Mouse (Mus musculus): ENCODE data around the gene Ccdc62. TPM values are rescaled to one million over a fixed set of nuclear protein-coding genes. Genes with fewer than 3 reads are reported as not detected.

The Ccdc62 gene
- total RNA-seq, 4 experiments from 2014 or later: 2.0 to 6.9 (median 5.4) TPM

DNA sequence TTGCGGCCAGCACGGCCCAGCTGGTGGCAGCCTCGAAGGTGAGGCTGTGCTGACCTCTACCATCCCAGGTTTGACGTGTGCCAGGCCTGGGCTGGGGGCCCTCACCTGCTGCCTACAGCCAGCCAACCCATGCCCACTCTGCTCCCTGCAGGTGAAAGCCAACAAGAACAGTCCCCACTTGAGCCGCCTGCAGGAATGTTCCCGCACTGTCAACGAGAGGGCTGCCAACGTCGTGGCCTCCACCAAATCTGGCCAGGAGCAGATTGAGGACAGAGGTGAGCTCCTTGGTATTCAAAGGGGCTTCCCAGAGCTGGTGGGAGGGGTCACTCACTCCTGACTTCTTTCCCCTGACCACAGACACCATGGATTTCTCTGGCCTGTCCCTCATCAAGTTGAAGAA, 70.8 kb downstream of the Ccdc62 start:
- DNase-seq (ENCODE audit: low spot score in 2 of 2): no peak

DNA sequence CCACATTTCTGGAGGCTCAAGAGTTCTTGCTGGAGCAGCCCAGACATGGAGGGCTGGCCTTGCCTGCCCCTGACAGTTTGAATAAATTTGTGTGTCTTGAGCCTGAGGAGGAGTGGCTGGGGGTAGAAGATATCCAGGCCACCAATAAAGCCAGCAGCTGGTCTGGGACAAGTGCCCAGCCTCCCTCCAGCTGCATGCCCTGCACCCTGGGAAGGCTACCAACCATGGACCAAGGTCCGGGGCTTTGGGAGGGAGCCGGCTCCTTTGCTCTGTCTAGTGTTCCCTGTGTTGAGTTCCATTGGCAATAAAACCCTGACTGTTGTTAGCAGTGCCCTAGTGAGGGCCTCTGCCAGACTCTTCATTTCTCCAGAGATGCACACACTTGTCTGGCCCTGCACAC, 72.4 kb downstream of the Ccdc62 start:
- peak in 1 of 2 experiments; percentile 70 for DNase-seq (ENCODE audit: low spot score in 2 of 2)

DNA sequence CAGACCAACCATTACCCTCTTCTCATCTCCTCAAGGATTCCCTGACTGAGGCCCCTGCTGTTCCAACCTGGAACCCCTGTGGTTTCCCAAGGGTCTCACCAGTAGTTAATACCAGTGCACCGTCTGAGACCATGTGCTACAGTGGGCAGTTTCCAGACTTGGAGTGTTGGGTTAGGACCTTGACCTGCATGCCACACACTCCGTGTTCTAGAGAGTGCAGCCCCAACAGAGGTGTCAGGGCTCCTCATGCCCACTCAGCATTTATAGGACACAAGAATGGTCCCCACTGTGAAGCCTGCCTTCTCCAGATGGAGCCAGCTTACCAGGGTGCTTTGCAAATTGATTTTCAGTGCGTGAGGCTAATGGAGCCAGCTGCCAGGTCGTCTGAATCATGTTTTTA, 72.9 kb downstream of the Ccdc62 start:
- DNase-seq (ENCODE audit: low spot score in 2 of 2): no peak

DNA sequence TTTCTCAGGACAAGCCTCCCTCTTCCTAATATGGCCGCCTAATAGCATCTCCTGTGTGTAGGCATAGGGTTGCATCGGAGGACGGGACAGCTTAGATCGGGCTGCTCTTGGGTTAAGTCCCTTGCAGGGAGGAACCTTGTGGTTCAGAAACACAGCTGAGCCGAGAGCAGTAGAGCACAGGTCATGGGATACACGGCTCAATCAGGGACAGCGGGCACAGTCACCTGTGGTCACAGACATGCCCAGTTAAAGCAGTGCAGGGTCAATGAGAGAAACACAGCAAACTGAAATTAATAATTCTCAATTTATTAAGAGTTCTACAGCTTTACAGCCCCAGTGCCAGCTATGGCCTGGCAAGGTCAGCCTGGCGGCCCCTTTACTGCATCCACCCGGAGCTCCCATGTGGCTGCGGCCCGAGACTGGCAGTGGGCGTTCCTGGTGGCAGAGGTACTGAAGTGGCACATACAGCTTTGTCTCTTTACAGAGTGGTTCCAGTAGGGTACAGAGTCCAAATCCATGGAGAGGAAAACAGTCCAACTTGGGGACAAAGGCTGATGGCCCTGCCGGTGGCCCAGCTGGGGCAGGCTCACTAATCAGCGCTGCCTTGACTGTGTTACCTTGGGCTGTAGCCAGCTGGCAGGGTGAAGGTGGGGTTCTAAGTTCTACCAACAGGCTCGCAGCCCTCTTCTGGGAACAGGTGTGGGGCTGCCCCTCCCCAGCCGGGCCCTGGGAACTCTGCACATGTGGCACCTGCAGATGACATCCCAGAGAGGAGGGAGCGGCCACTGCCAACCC, 74.1 kb downstream of the Ccdc62 start:
- no peak for DNase-seq (ENCODE audit: low spot score in 2 of 2)

DNA sequence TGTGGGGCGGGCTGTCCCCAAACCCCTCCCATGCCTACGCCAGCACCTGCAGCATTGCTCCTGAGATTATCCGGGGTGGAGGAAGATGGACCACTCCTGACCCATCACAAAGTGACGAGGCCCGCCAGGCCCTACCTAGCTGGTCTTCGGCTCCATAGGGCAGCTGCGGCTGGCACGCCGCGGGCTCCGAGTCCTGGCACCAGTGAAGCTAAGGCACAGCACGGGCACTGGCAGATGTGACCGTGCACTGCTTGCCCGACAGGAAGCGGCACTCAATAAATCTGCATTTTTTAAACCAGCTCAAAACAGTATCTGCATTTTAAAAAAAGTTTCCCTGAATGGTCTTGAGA, 74.6 kb downstream of the Ccdc62 start:
- DNase-seq (ENCODE audit: low spot score in 2 of 2): no peak

DNA sequence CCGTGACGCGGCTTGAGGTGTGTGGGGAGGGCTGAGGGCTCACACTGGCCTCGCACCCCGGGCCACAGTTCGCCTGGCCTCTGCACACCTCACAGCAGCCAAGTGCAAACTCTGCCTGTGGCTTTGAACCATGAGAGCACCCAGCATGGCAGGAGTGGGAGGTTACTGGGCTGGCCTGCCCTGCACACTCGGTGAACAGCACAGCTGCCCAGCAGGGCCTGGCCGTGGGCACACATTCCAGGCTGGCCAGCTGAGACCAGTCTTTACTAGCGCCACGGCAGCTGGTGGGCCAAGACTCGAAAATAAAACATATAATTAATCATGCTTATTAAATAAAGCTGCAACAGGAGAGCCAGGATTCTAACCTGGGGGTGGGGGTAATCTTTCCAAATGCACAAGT, 75.1 kb downstream of the Ccdc62 start:
- DNase-seq (ENCODE audit: low spot score in 2 of 2): no peak

DNA sequence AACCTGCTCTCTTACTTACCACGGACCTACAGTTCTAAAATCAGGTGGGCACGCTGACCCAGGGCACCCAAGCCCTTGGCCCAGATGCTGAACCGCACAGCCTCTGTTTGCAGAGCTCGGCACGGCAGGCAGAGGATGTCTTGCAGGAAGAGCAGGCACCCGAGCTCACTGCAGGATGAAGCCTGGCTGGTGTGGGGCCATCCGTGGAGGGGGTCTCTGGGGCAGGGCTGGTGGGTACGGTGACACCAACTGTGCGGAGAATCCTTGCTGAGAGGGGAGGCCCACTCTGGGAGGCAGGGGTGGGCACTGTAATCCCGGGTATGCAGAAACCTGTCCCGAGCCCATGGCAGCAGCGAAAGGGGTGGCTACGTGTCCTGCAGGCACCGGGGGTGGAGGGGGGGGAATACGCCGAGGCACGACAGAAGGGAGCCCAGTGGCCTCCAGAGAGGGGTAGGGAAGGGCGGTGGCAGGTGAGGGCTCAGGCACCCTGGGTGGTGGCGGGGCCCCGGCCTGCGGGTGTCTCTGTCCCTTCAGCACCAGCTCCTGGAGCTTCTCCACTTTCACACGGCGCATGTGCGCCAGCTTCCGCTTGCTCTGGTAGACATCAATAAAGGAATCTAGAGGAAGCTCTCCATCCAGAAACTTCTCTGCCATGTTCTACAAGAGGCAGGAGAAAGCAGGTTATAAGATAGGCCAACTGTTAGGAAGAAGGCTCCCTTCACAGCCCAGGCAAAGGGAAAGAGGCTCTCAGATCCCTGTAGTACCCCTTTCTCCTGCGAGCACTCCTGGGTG, 75.8 kb downstream of the Ccdc62 start:
- no peak for DNase-seq (ENCODE audit: low spot score in 2 of 2)

DNA sequence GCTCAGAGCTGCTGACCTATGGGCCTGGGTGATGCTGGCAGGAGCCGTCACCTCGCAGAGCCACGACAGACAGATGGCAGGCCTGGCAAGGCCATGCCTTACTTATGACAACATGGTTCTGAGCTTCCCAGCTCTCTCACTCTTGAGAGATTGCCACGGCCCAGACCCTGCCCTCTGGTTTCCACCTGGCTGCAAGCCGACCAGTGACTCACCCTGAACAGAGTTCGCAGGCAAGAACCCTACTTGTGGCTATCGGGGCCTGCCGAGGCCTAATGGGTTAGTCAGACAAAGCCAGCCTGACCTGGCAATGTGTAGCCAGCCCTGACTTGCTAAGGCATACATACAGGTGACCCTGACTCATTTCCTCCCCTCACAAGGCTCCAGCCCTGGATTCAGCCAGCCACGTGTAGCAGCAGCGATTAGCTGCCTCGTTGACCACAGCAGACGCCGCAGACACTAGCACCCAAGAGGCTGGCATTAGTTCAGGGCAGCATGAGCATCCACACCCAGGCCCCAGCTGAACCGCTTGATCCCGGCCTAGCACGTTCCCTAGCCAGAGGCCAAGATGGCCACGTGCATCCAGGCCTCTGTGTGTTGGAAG, 76.5 kb downstream of the Ccdc62 start:
- DNase-seq (ENCODE audit: low spot score in 2 of 2): no peak

DNA sequence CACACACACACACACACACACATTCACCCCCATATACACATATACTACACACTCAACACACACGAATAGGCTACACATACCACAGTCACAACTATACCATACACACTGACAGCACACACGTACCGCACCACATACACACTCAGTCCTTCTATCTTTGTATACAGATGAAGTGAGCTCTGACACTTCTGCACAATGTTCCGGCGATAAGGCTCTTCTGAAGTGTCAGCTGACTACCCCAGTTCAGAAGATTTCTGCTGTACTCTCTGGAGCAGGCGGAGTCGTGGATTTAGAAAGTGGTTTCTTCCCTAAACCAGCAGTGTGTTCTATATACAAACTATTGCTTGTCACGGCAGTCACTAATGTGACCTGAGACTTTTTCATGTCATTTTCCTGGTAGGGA, 79.6 kb downstream of the Ccdc62 start:
- DNase-seq (ENCODE audit: low spot score in 2 of 2): no peak

DNA sequence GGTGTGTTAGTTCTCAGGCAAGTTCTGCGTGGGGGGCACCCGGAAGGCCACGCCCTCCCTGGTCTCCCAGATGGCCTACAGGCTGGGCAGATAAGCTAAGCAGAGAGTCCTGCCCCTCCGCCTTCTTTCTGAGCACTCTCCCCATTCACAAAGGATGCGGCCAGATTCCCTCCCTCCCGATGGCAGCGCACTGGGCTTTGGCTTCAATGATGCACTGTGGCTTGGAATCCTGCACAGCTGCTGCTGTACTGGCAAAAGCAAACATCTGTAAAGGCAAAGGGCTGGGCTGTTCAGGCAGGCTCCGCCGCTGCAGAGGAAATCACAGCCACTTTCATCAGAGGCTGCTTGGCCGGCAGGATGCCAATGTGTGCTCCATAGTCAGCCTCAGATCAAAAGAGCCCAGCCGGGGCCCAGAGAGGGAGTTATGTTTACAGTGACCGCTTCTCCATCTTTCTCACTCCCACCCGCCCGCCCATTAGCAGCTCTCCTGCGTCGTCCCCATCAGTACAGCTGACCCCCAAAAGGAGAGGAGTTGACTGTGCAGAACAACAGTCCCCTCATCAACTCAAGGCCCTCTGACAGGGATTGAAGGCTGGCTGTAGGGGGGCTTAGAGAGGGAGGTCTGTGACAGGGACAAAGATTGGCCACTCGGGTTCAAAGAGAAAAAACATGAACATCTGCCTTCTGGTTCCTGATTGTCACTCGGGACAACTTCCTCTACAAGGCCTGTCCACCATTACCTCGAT, 80.6 kb downstream of the Ccdc62 start:
- no peak for DNase-seq (ENCODE audit: low spot score in 2 of 2)

DNA sequence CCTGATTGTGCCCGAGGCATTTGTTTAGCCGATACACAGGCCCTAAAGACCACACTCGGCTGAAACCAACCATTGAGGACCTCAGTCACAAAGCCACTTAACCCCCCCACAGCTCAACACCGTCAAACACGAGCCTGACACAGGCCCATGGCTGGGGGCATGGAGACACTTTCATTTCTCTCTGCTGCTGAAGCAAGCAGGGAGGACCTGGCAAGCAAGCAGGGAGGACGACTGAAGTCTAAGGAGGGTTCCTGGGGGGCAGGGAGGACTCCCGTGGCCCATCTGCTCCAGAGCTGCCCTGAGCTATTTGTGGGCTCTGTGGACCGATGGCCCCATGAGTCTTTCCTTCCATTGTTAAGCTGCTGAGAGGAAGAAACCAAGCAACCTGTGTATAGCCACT, 81.4 kb downstream of the Ccdc62 start:
- DNase-seq (ENCODE audit: low spot score in 2 of 2): no peak

DNA sequence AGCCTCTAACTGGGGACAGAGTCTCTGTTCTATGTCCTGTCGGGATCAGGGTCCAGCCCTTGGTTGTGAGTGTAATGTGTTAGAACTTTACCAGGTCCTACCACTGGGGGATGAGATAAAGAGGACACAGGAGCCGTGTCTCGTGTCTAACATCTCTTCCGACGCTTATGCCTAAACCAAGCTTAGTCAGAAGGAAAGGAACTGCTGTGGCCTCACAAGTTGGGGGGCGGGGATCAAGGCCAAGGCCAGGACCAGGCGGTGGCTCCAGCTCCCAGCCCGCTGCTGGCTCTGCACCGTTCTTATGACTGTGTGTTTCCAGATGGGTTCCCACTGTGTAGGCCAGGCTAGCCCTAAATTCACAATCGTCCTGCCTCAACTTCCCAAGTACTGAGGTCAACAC, 82.4 kb downstream of the Ccdc62 start:
- DNase-seq (ENCODE audit: low spot score in 2 of 2): no peak

DNA sequence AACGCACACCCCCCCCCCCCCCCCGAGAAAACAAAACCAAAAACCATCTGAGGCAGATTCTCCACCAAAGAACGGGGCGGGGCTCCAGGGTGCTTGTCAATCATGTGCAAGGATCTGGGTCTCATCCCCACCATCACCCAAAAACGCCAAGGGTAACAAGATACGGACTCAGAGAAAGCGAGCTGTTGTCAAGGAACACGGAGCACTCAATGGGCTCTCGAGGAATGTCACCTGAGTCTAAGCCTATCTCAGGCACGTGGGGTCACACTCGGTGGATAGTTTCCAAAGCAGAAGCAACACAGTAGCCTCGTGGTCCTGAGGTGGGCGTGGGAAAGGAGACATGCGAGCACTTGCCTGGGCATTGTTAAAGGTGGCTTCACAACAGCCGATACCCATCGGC, 83.3 kb downstream of the Ccdc62 start:
- no peak for DNase-seq (ENCODE audit: low spot score in 2 of 2)

DNA sequence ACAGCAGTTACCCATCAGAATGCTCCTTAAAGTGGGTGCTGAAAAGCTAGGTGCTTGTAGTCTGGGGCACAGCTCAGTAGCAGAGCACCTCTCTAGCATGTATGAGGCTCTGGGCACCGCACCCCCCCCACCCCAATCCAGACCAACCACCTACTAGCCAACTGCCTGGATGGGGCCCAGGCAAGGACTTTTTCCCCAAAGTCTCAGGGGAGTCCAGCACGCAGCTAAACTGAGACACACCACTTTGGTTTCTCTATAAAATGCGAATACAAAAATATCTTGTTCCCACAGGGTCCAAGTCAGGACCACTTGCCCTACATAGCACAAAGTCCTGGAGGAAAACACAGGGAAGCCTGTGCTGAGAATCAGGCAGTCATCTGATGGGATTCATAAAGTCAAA, 83.7 kb downstream of the Ccdc62 start:
- DNase-seq (ENCODE audit: low spot score in 2 of 2): no peak

DNA sequence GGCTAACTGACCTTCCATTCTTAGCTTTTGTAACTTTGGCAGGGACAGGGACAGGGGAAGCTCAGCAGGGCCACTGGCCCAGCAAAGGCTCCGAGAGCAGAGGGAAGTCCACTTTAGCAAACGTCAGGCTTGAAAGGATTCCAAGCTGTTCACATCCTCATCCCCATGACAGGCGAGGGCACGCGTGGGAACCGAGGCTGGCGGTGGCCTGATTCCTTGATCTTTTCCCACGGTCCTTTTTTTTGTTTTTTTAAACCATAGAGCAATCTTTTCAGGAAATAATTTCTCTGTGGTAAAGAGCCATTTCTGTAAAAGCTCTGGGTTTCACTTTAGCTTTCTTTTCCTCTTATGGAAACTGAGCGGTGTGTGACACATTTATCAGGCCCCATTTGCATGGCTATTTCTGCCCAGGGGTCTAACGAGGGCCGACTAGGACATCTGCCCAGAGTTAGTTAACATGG, 84.3 kb downstream of the Ccdc62 start:
- DNase-seq (ENCODE audit: low spot score in 2 of 2): no peak

DNA sequence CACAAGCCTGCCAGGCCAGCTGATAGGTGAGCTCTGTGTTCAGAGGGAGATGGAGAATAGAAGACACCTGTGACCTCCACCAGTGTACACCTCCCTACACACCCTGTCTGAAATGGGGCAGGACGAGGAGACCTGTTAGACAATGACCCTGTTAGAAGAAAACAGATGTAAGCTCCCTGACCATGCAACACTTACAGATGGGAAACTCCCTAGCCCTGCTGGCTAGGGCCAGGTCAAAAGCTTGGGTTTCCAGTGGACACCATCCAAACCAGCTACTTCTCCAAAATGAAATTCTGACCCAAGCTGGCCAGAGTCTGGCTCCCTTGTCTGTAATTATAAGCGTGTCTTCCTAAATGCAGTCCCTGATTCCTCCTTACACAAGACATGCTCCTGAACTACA, 85.2 kb downstream of the Ccdc62 start:
- DNase-seq (ENCODE audit: low spot score in 2 of 2): no peak

DNA sequence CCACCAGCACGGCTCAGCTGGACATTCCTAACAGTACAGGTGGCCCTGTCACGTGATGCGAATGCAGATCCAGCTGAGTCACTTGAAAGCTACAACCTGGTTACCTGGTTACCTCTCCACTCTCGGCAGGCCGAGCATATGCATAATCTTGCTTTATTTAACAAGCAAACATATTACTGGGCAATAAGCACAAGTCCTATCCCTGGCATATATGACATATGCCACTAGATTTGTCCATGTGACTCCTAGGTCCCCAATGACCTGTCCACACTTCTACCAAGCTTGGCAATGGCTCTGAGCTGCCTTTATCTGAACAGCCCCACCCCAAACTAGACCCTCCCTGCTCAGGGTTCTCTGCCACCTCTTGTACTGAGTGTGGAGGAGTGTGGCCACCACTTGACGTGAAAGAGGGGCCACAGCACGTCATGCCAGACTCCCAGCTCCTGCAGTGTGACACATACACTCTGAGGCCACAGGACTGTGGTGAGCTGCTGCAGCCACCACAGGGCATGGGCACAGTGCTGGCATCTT, 85.9 kb downstream of the Ccdc62 start:
- DNase-seq (ENCODE audit: low spot score in 2 of 2): no peak

DNA sequence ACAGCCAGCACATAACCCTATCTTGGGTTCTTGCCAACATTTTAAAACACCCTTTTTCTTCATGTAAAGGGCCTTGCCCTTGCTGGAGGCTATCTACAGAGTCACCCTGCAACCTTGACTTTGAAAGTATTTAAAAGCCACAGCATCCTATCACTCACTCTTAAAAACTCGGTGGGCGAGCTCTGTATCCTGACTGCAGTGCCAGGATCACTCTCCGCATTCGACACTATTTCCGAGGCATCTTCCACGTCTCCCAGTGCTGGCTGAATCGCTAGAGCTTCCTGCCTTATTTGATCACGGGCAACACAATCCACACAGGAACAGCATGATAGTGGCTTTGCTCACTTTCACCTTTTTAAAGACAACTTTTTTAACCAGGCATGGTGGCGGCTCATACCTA, 87.5 kb downstream of the Ccdc62 start:
- no peak for DNase-seq (ENCODE audit: low spot score in 2 of 2)

DNA sequence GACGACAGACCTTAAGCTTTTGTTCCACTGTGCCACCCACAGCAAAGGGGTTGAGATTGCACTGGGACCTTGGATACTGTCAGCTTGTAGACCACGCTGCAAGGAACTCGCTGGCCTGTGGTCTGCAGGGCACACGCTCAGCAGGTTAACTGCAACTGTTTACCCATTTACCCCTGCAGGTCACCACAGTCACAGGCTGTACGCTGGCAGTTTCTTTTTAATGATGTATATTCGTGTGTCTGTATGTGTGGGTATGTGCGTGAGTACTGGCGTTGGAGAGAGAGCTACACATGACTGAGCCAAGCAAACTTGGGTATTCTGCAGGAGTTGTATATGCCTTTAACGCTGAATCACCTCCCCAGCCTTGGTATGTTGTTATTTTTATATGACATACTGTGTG, 88.2 kb downstream of the Ccdc62 start:
- DNase-seq (ENCODE audit: low spot score in 2 of 2): no peak

Measured in left cerebral cortex, adult 8-10 months (tissue).